12 mouse cellular contexts compared by ENCODE assay signal in genomic region chr11:57760509-57761058, GRCm38 (mm10). TPM values are rescaled to one million over a fixed set of nuclear protein-coding genes. Genes with fewer than 3 reads are reported as not detected.
DNase-seq lines count a peak whose midpoint lies in the region; ATAC-seq and TF ChIP-seq lines count a peak whose summit lies in the region.
"Had no signal": no experiment of that assay in that cellular context is flagged by ENCODE, and none has a peak within 500 bp of the region (broad histone marks: within the 10 kb centered on the region; RNA-seq: fewer than 3 reads in every experiment).

No protein-coding gene starts in this region.

- no peak for TF ChIP-seq CTCF in brain, embryonic 14.5 days (IDR thresholded peaks at IDR 0.05; ENCODE audit: borderline replicate concordance, extremely low read depth, insufficient read depth, insufficient read length)

- no peak overlapping the region for H3K4me2 ChIP-seq in embryonic facial prominence, embryonic 11.5 days (ENCODE audit: low read depth, low read length)
- peak overlapping the region; percentile 24 for H3K4me2 ChIP-seq in midbrain, embryonic 15.5 days
- H3K4me2 ChIP-seq: limb, embryonic 12.5 days had no signal

- no peak overlapping the region for H3K27ac ChIP-seq in embryonic facial prominence, embryonic 11.5 days (replicated peaks; ENCODE audit: low read depth, low read length)
- H3K27ac ChIP-seq in midbrain, embryonic 15.5 days = 0 out of 2 replicates have a peak overlapping the region, but pooled peaks have one; percentile 51
- H3K27ac ChIP-seq: layer of hippocampus, adult 2 months; limb, embryonic 12.5 days had no signal

- H3K9me3 ChIP-seq in embryonic facial prominence, embryonic 11.5 days (replicated peaks; ENCODE audit: control insufficient read depth, low read length) = no peaks in the 10 kb centered on the region
- H3K9me3 ChIP-seq in midbrain, embryonic 15.5 days = no peaks in the 10 kb centered on the region
- H3K9me3 ChIP-seq: megakaryocyte, embryonic 14.5 days had no signal

- no peak for TF ChIP-seq POLR2A in brain, embryonic 14.5 days (IDR thresholded peaks at IDR 0.05; ENCODE audit: borderline replicate concordance, extremely low read depth, insufficient read depth, insufficient read length, poor library complexity, severe bottlenecking)

- H3K27me3 ChIP-seq in embryonic facial prominence, embryonic 11.5 days (ENCODE audit: control insufficient read depth, insufficient read depth, low read length) = no peaks in the 10 kb centered on the region
- no peaks in the 10 kb centered on the region for H3K27me3 ChIP-seq in midbrain, embryonic 15.5 days (replicated peaks)

- peak; percentile 81 for DNase-seq in brain, embryonic 14.5 days (ENCODE audit: low read depth)
- DNase-seq in embryonic facial prominence, embryonic 11.5 days (ENCODE audit: low spot score) = peak; percentile 59
- no peak for DNase-seq in spleen, postnatal 14 days (ENCODE audit: low spot score in 2 of 2)
- DNase-seq in adrenal gland, adult 18-20 months (ENCODE audit: low spot score in 2 of 2) = no peak
- DNase-seq: lung, adult 2 months; thymus, postnatal 25 days had no signal

- WGBS in embryonic facial prominence, embryonic 11.5 days = 22% methylated on average over 14 of the region's 14 CpGs
- WGBS in midbrain, embryonic 15.5 days = 11% methylated on average over 14 of the region's 14 CpGs

- no peaks in the 10 kb centered on the region for H3K36me3 ChIP-seq in embryonic facial prominence, embryonic 11.5 days (replicated peaks; ENCODE audit: control insufficient read depth, insufficient read depth, low read depth, low read length)
- H3K36me3 ChIP-seq in midbrain, embryonic 15.5 days (replicated peaks) = no peaks in the 10 kb centered on the region

- H3K4me1 ChIP-seq in embryonic facial prominence, embryonic 11.5 days (ENCODE audit: control insufficient read depth, insufficient read depth, low read length) = no peaks in the 10 kb centered on the region
- H3K4me1 ChIP-seq in midbrain, embryonic 15.5 days = peaks cover 8% of the 10 kb centered on the region
- H3K4me1 ChIP-seq: megakaryocyte, embryonic 14.5 days had no signal

- no peak overlapping the region for H3K4me3 ChIP-seq in embryonic facial prominence, embryonic 11.5 days (ENCODE audit: low read depth, low read length)
- no peak overlapping the region for H3K4me3 ChIP-seq in midbrain, embryonic 15.5 days
- H3K4me3 ChIP-seq: layer of hippocampus, adult 2 months; limb, embryonic 12.5 days; megakaryocyte, embryonic 14.5 days had no signal

- H3K9ac ChIP-seq in embryonic facial prominence, embryonic 11.5 days (replicated peaks; ENCODE audit: low read length) = no peak overlapping the region
- no peak overlapping the region for H3K9ac ChIP-seq in midbrain, embryonic 15.5 days
- H3K9ac ChIP-seq: limb, embryonic 12.5 days had no signal

- ATAC-seq in embryonic facial prominence, embryonic 11.5 days (replicated peaks; ENCODE audit: insufficient number of reproducible peaks, low FRiP score, low TSS enrichment, low read depth) = 0 out of 2 replicates have a peak, but pooled peaks have one; percentile 41
- 0 out of 4 replicates have a peak, but pooled peaks have one; percentile 36 to 40 for ATAC-seq in hematopoietic stem cell, adult 5-6 weeks (replicated peaks in 1 of 2; ENCODE audit: insufficient read depth in 1 of 2, low FRiP score in 2 of 2, low TSS enrichment in 1 of 2, low read depth in 1 of 2, poor library complexity in 2 of 2, severe bottlenecking in 2 of 2)
- peak; percentile 62 for ATAC-seq in midbrain, embryonic 15.5 days (replicated peaks)
- no peak for ATAC-seq in cerebellum, adult (ENCODE audit: insufficient number of reproducible peaks, low FRiP score, low TSS enrichment)

RNA-seq across cellular contexts. Expression of gene Sap30l, which starts 40.9 kb away (rescaled TPM):
- polyA plus RNA-seq in brain, embryonic 14.5 days (2012; rRNA removed) = 29.3 and 30.9 TPM in 2 replicates
- 15.0 and 16.2 TPM in 2 replicates for polyA plus RNA-seq in embryonic facial prominence, embryonic 11.5 days (2014; fragmentation: Nextera tagmentation; extraction: Ambion mirVana)
- total RNA-seq in hematopoietic stem cell, adult 5-6 weeks (2017) = 26.6 and 26.8 TPM in 2 replicates
- 9.3 and 11.6 TPM in 2 replicates for polyA plus RNA-seq in midbrain, embryonic 15.5 days (2015; fragmentation: Nextera tagmentation; extraction: Ambion mirVana)
- 10 to 100 TPM; 48.5 to 62.8 TPM for total RNA-seq in adrenal gland, adult 18-20 months (2021)

Comparison
In these comparisons a context has a peak if more than half of its experiments do, and no peak if none do; other contexts are left out.
1. DNase-seq: peak in brain, embryonic 14.5 days (single experiment) and embryonic facial prominence, embryonic 11.5 days (single experiment); none in spleen, postnatal 14 days (0 of 2) and adrenal gland, adult 18-20 months (0 of 2).